Mouse (Mus musculus): ENCODE data around the gene Rapgef5. TPM values are rescaled to one million over a fixed set of nuclear protein-coding genes. Genes with fewer than 3 reads are reported as not detected.

Rapgef5 gene
- total and polyA plus RNA-seq, 3 experiments = not detected

GRCm38 (mm10) chr12:117761698-117762097 lies 245.4 kb downstream of the Rapgef5 start:
- no peaks in the 10 kb centered on the region for H3K9me3 ChIP-seq (replicated peaks; ENCODE audit: insufficient read depth, low read length)
- no peak for DNase-seq (ENCODE audit: low read depth, low spot score)
- H3K4me3 ChIP-seq (ENCODE audit: control insufficient read depth in 1 of 2, insufficient read depth in 1 of 2, low read depth in 2 of 2, low read length in 2 of 2) = no peak overlapping the region
- H3K27ac ChIP-seq (ENCODE audit: control insufficient read depth, low read depth, low read length) = no peak overlapping the region
- H3K36me3 ChIP-seq (ENCODE audit: control insufficient read depth in 1 of 2, insufficient read depth in 2 of 2, low read length in 2 of 2) = no peaks in the 10 kb centered on the region
- H3K79me2 ChIP-seq (ENCODE audit: control insufficient read depth, insufficient read depth, low read length, poor library complexity) = no peaks in the 10 kb centered on the region
- no peaks in the 10 kb centered on the region for H3K27me3 ChIP-seq (ENCODE audit: control insufficient read depth in 1 of 2, insufficient read depth in 2 of 2, low read length in 2 of 2)
- H3K9ac ChIP-seq (ENCODE audit: control insufficient read depth, low read depth, low read length, poor library complexity, severe bottlenecking) = no peak overlapping the region
- H3K4me1 ChIP-seq (ENCODE audit: control insufficient read depth in 1 of 2, insufficient read depth in 2 of 2, low read length in 2 of 2) = no peaks in the 10 kb centered on the region
- no peak for TF ChIP-seq ZKSCAN1 (IDR thresholded peaks at IDR 0.05; ENCODE audit: low read depth, low read length)
- TF ChIP-seq MEF2A (IDR thresholded peaks at IDR 0.05; ENCODE audit: extremely low read depth, insufficient replicate concordance, low read depth, low read length, poor library complexity, severe bottlenecking) = no peak
- no peak for TF ChIP-seq BHLHE40 (IDR thresholded peaks at IDR 0.05; ENCODE audit: borderline replicate concordance, low read depth, low read length)
- TF ChIP-seq MYB (IDR thresholded peaks at IDR 0.05; ENCODE audit: low read depth, low read length) = no peak
- no peak for TF ChIP-seq MYC (IDR thresholded peaks at IDR 0.05; ENCODE audit: low read depth, low read length)
- TF ChIP-seq NELFE (IDR thresholded peaks at IDR 0.05; ENCODE audit: low read depth, low read length) = no peak
- TF ChIP-seq TCF12 (IDR thresholded peaks at IDR 0.05; ENCODE audit: low read depth, low read length) = no peak
- TF ChIP-seq TBP (IDR thresholded peaks at IDR 0.05; ENCODE audit: low read depth, low read length) = no peak
- TF ChIP-seq ETS1 (IDR thresholded peaks at IDR 0.05; ENCODE audit: low read depth, low read length) = no peak
- no peak for TF ChIP-seq HCFC1 (IDR thresholded peaks at IDR 0.05; ENCODE audit: low read depth, low read length)
- no peak for TF ChIP-seq MAX (IDR thresholded peaks at IDR 0.05; ENCODE audit: low read length)
- no peak for TF ChIP-seq ZC3H11A (IDR thresholded peaks at IDR 0.05; ENCODE audit: low read depth, low read length)
- TF ChIP-seq TAL1 (IDR thresholded peaks at IDR 0.05; ENCODE audit: low read length) = no peak
- TF ChIP-seq ZNF384 (IDR thresholded peaks at IDR 0.05; ENCODE audit: low read depth, low read length) = no peak
- TF ChIP-seq RCOR1 (IDR thresholded peaks at IDR 0.05; ENCODE audit: low read depth, low read length) = no peak

- H3K79me2 ChIP-seq (ENCODE audit: control insufficient read depth, insufficient read depth, low read length, poor library complexity) = no peaks in the 10 kb centered on the region
- H3K4me3 ChIP-seq (ENCODE audit: control insufficient read depth in 1 of 2, insufficient read depth in 1 of 2, low read depth in 2 of 2, low read length in 2 of 2) = no peak overlapping the region
- no peaks in the 10 kb centered on the region for H3K27me3 ChIP-seq (ENCODE audit: control insufficient read depth in 1 of 2, insufficient read depth in 2 of 2, low read length in 2 of 2)
- H3K27ac ChIP-seq (ENCODE audit: control insufficient read depth, low read depth, low read length) = no peak overlapping the region
- no peak overlapping the region for H3K9ac ChIP-seq (ENCODE audit: control insufficient read depth, low read depth, low read length, poor library complexity, severe bottlenecking)
- H3K36me3 ChIP-seq (ENCODE audit: control insufficient read depth in 1 of 2, insufficient read depth in 2 of 2, low read length in 2 of 2) = no peaks in the 10 kb centered on the region
- no peaks in the 10 kb centered on the region for H3K4me1 ChIP-seq (ENCODE audit: control insufficient read depth in 1 of 2, insufficient read depth in 2 of 2, low read length in 2 of 2)
- TF ChIP-seq POLR2A (IDR thresholded peaks at IDR 0.05; ENCODE audit: control insufficient read depth in 1 of 2, insufficient read depth in 1 of 2, low read depth in 1 of 2, low read length in 2 of 2, poor library complexity in 1 of 2) (no peak), ETS1 (IDR thresholded peaks at IDR 0.05; ENCODE audit: low read depth, low read length) (no peak), ZC3H11A (IDR thresholded peaks at IDR 0.05; ENCODE audit: low read depth, low read length) (no peak), GATA1 (IDR thresholded peaks at IDR 0.05; ENCODE audit: low read depth, low read length) (no peak), MYC (IDR thresholded peaks at IDR 0.05; ENCODE audit: low read depth, low read length) (no peak), NELFE (IDR thresholded peaks at IDR 0.05; ENCODE audit: low read depth, low read length) (no peak), CHD2 (IDR thresholded peaks at IDR 0.05; ENCODE audit: low read length) (no peak), TBP (IDR thresholded peaks at IDR 0.05; ENCODE audit: low read depth, low read length) (no peak), CTCF (IDR thresholded peaks at IDR 0.05 in 2 of 3, conservative IDR thresholded peaks at IDR 0.05 in 1 of 3; ENCODE audit: control insufficient read depth in 1 of 3, insufficient read depth in 1 of 3, low read depth in 2 of 3, low read length in 3 of 3, poor library complexity in 1 of 3, severe bottlenecking in 1 of 3) (no peak), USF2 (IDR thresholded peaks at IDR 0.05; ENCODE audit: borderline replicate concordance in 1 of 2, insufficient read depth in 1 of 2, low read depth in 1 of 2, low read length in 2 of 2) (no peak), E2F4 (IDR thresholded peaks at IDR 0.05; ENCODE audit: borderline replicate concordance, low read depth, low read length) (no peak)
- H3K9me3 ChIP-seq (replicated peaks; ENCODE audit: insufficient read depth, low read length) = no peaks in the 10 kb centered on the region
- DNase-seq (ENCODE audit: low read depth, low spot score) = no peak
Observed at GRCm38 (mm10) chr12:117763247-117763646, 247.0 kb downstream of the Rapgef5 start.

Data from MEL (cell line).